Mouse (Mus musculus) stomach, postnatal 0 days (tissue): Measurements from ENCODE around the gene Maml1.

ENCODE experiments used
- CTCF ChIP-seq: IDR thresholded peaks from 2 replicates; pipeline ENCODE4 v1.5.1; 2016; ENCODE audit warnings: antibody characterized with exemption, low read depth, mild to moderate bottlenecking, moderate library complexity
- EP300 ChIP-seq: optimal IDR thresholded peaks from 2 replicates; pipeline ENCODE3; 2016; ENCODE audit warnings: antibody characterized with exemption

- TF ChIP-seq CTCF (no peak), EP300 (no peak)
Measured at GRCm38 (mm10) chr11:50263198-50263597, 28.9 kb downstream of the Maml1 start.
